Mouse (Mus musculus) urinary bladder, postnatal 36 days (tissue): ENCODE measurements around the gene Btbd6.

ENCODE experiments used
- DNase-seq, 2 experiments: peaks; one replicate each; pipeline ENCODE4 v3.0.0; 2022; ENCODE audit warnings: low spot score in 2 of 2, mixed read lengths in 1 of 2

Btbd6 gene

GRCm38 (mm10) chr12:113004993-113005392, 28.7 kb downstream of the Btbd6 start:
- DNase-seq: peak; percentile 62 to 69

DNA sequence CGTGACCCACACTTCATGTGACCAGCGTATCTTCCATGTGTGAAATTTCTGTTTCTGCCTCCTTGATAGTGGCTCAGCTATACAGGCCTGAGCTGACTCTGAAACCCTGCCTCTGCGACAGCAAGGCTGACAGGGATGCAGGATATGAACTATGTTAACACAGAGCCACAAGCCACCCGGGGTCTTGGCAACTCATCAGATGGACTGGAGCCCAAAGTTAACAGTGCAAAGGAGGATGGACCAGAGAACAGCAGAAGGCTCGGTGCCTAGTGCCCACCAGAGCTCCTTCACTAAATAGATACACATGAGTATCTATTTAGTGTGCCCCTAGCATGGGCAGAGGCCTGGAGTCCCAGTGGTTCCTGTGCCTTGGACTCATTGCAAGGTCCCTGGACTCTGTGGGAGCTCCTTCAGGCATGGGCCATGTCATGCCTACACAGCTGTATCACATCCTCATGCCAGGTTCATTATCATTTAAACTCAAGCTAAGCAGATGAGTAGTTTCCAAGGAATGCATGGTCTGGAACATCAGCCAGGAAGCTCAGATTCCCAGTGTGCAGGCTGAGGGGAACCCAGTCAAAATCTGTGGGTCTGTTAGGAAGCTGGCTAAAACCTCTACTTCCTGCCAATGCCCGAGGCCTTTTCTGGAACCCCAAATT, 35.5 kb downstream of the Btbd6 start:
- no peak for DNase-seq

DNA sequence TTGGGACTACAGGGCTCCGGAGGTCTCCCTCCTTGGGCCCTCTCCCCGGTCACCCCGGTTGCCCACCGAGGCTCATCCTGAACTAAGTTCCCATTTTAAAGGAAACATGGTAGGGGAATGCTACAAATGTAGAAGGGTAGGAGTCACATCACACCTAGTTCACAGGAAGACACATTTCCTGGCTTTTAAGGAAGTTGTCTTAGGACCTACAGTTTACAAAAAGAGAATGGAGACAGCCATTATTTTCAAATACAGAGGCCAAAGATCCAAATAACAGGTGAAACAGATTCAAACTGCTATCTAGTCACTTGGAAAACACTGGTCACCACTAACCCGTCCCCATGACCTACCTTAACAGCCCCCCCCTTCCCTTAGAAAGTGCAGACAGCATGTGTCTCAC, 36.2 kb downstream of the Btbd6 start:
- DNase-seq: no peak

GRCm38 (mm10) chr12:113013021-113013491, 36.8 kb downstream of the Btbd6 start:
- DNase-seq: no peak

GRCm38 (mm10) chr12:113013604-113014558, 37.6 kb downstream of the Btbd6 start, which contains the start of gene Pacs2:
TSS of gene Pacs2 (plus strand) at chr12:113014508.
- DNase-seq: peak; percentile 90 to 92

GRCm38 (mm10) chr12:113014561-113015556, 38.6 kb downstream of the Btbd6 start:
- peak; percentile 38 to 47 for DNase-seq

DNA sequence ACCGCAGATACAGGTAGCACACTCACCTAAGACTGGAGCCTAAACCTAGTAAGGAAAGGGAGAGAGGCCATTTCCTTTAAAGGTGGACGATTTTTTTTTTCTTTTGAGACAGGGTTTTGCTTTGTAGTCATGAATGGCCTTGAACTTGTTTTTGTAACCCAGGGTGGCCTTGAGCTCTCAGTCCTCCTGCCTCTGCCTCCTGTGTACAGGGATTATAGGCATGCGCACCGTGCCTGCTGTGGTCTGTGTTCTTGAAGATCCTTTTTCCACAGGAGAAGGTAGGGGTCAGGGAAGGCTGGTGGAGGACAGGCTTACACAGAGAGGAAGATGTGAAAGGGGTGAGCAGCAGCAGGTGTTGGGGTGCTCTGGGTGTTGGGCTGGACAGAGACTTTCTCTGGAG, 39.7 kb downstream of the Btbd6 start:
- no peak for DNase-seq

- no peak for DNase-seq
Observed at GRCm38 (mm10) chr12:113016976-113017375, 40.7 kb downstream of the Btbd6 start.

GRCm38 (mm10) chr12:113017429-113017984, 41.2 kb downstream of the Btbd6 start:
- no peak for DNase-seq

GRCm38 (mm10) chr12:113018763-113019162, 42.5 kb downstream of the Btbd6 start:
- no peak for DNase-seq

DNA sequence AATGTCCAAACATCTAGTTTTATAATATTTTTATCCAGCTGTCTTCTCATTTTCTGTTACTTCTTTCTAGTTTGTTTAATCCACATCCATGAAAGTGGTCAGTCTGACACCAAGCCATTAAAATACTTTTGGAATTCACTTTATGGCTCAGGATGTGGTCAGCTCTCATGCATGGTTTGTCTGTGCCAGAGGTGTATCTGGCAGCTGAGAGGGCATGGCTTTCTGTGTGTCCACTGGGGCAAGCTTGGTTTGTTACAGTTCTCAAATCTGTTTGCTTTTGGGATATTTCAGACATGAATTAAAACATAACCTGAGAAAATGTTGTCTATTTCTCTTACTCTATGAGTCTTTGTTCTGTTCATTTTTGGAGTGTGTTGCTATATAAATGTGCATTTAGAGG, 45.2 kb downstream of the Btbd6 start:
- no peak for DNase-seq

GRCm38 (mm10) chr12:113023082-113023481, 46.8 kb downstream of the Btbd6 start:
- DNase-seq: no peak

DNA sequence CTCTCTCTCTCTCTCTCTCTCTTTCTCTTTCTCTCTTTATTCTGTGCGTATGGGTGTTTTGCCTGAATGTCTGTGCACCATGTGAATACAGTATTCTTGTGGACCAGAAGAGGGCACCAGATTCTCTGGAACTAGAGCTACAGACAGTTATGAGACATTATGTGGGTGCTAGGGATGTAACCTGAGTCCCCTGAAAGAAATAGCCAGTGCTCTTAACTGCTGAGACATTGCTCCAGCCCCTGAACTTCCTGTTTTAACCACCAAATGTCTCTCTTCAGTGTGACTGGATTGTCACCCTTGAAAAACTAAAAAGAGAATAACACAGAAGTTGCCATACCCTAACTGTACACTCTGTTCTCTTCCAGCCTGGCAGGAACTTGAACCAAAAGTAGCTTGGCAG, 50.3 kb downstream of the Btbd6 start:
- no peak for DNase-seq

GRCm38 (mm10) chr12:113027495-113027894, 51.2 kb downstream of the Btbd6 start:
- DNase-seq: no peak

GRCm38 (mm10) chr12:113028067-113028466, 51.8 kb downstream of the Btbd6 start:
- DNase-seq: no peak
